Mouse (Mus musculus): ENCODE results near the gene Vps29. TPM values are rescaled to one million over a fixed set of nuclear protein-coding genes. Genes with fewer than 3 reads are reported as not detected.
"Not testable (repeated sequence)": the region's sequence is repeated elsewhere in the genome, so short reads cannot be mapped to it uniquely, and the experiment has no call there.

Gene Vps29
- 245 and 246 TPM in 2 replicates for polyA plus RNA-seq (2016; fragmentation: Nextera tagmentation; extraction: Ambion mirVana)

- peaks cover 13% of the 10 kb centered on the region for H3K4me1 ChIP-seq
- H3K27ac ChIP-seq = peak within 1 kb of the TSS; percentile 96
- H3K27me3 ChIP-seq (ENCODE audit: insufficient read depth, poor library complexity, severe bottlenecking) = no peaks in the 10 kb centered on the region
- WGBS = 2% methylated on average over 51 of the region's 51 CpGs
- H3K4me3 ChIP-seq = peak within 1 kb of the TSS; percentile 95
- H3K9me3 ChIP-seq = no peaks in the 10 kb centered on the region
- peaks cover 10% of the 10 kb centered on the region for H3K36me3 ChIP-seq
- DNase-seq (ENCODE audit: low spot score) = peak; percentile 99
Observed at GRCm38 (mm10) chr5:122353807-122354491, at the start of gene Vps29, which contains the start of gene Rad9b. Gene Vps29, plus strand, starts transcription at chr5:122354369. Gene Rad9b, minus strand, starts transcription at chr5:122354233.

DNA sequence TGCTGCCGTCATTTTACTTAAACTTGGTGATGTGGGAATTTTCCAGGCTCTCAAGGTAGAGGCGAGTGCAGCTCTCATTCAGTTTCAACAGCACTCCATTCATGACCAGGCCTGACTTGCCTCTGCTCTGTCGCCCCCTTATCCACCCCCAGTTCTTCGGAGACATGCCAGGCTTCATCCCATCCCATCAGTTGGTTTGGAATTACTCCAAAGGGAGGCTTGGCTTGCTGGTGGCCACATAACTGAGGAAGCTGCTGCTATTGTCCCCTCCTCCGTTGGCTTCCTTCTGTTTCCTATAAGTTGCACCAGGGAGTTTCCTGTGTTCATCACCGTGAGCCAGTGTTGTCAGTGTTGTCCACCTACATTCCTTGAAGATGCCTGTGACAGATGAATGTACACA, 49.6 kb upstream of the Vps29 start:
- WGBS = 77% methylated on average over 6 of the region's 6 CpGs

DNA sequence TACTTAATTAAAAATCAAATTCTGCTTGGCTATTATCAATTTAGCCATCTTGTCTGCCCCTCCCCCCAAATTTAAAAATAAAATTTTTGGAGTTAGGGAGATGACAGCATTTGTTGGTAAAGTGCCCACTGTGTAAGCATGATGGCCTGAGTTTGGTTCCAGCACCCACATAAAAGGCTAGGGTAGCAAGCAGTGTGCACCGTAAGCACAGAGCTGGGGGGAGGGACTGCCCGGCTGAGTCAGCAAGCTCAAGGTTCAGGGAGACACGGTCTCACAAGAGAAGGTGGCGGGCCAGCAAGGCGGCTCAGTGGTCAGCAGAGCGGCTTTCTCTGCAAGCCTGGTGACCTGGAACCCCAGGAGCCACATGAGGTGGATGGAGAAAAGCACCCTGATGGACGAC, 48.7 kb upstream of the Vps29 start:
- H3K4me1 ChIP-seq = peaks cover 34% of the 10 kb centered on the region
- H3K9me3 ChIP-seq = no peaks in the 10 kb centered on the region
- H3K4me3 ChIP-seq = no peak overlapping the region
- no peaks in the 10 kb centered on the region for H3K27me3 ChIP-seq (ENCODE audit: insufficient read depth, poor library complexity, severe bottlenecking)
- 93% methylated on average over 7 of the region's 7 CpGs for WGBS
- no peak for DNase-seq (ENCODE audit: low spot score)
- peaks cover 26% of the 10 kb centered on the region for H3K36me3 ChIP-seq
- H3K27ac ChIP-seq = no peak overlapping the region

More for the DNA sequence above, 49.6 kb upstream of the Vps29 start:
- Histone ChIP-seq H3K27ac (no peak overlapping the region), H3K27me3 (ENCODE audit: insufficient read depth, poor library complexity, severe bottlenecking) (no peaks in the 10 kb centered on the region), H3K4me1 (peaks cover 34% of the 10 kb centered on the region), H3K36me3 (peaks cover 31% of the 10 kb centered on the region), H3K4me3 (no peak overlapping the region), H3K9me3 (no peaks in the 10 kb centered on the region)
- no peak for DNase-seq (ENCODE audit: low spot score)

DNA sequence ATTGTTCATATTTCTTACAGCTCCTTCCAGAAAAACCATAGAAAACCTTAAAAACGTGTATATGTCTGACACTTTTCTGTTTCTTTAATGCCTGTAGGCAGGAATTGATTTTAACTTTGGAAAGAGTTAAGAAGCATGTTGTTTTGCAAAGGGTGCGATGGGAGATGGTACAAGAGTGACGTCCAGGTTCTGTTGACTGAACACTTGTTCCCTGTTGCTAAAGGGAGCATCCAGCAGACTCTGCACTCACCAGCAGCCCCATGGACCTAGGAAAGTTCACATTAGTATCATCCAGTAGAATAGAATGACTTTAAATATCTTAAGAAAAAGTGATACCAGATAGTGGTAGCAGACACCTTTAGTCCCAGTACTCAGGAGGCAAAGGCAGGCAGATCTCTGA, 47.6 kb upstream of the Vps29 start:
- no peak for DNase-seq (ENCODE audit: low spot score)
- Histone ChIP-seq H3K27ac (no peak overlapping the region), H3K27me3 (ENCODE audit: insufficient read depth, poor library complexity, severe bottlenecking) (no peaks in the 10 kb centered on the region), H3K36me3 (peaks cover 31% of the 10 kb centered on the region), H3K4me3 (no peak overlapping the region), H3K4me1 (peaks cover 34% of the 10 kb centered on the region), H3K9me3 (no peaks in the 10 kb centered on the region)
- 80% methylated on average over 3 of the region's 3 CpGs for WGBS

DNA sequence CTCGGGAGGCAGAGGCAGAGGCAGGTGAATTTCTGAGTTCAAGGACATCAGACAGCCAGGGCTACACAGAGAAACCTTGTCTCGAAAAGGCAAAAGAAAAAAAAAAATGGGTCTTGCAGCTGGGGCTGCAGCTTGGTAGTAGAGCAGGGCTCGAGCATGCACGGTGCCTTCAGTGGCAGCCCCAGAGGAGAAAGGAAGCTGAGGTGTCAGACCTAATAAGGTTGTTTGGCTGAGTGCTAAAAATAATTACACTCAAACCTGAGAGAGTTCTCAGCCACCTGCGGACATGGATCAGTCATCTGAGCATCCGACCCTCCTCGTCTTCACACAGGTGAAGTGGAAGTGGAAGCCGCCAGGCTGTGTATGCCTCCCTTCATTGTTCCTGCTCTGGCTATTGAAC, 43.5 kb upstream of the Vps29 start:
- no peak for DNase-seq (ENCODE audit: low spot score)
- Histone ChIP-seq H3K4me3 (no peak overlapping the region), H3K36me3 (peaks cover 60% of the 10 kb centered on the region), H3K27me3 (ENCODE audit: insufficient read depth, poor library complexity, severe bottlenecking) (no peaks in the 10 kb centered on the region), H3K9me3 (no peaks in the 10 kb centered on the region), H3K27ac (peak overlapping the region; percentile 59; the same call in 1 of the 2 replicates), H3K4me1 (peaks cover 15% of the 10 kb centered on the region)
- WGBS = 64% methylated on average over 8 of the region's 8 CpGs

DNA sequence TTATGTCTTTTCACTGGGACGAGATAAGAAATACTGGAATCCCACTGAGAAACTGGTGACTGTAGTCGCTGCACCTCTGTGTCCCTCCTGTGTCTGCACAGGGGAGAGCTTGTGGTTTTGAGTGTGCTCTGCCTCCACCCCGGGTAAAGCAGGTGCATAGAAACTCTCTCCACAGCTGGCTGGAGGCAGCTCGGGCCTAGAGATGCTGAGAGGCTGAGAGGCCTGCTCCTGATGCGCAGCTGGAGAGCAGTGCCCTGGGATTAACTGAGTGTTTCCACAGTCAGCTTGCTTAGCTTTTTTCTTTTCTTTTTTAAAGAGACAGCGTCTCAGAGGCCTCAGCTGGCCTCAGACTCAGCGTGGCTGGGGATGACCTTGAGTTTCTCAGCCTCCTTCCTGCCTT, 42.5 kb upstream of the Vps29 start:
- Histone ChIP-seq H3K4me3 (no peak overlapping the region), H3K4me1 (peaks cover 15% of the 10 kb centered on the region), H3K27ac (no peak overlapping the region), H3K27me3 (ENCODE audit: insufficient read depth, poor library complexity, severe bottlenecking) (no peaks in the 10 kb centered on the region), H3K36me3 (peaks cover 68% of the 10 kb centered on the region), H3K9me3 (no peaks in the 10 kb centered on the region)
- 73% methylated on average over 7 of the region's 7 CpGs for WGBS
- DNase-seq (ENCODE audit: low spot score) = no peak

- 94% methylated on average over 4 of the region's 4 CpGs for WGBS
- H3K4me3 ChIP-seq = no peak overlapping the region
- peaks cover 17% of the 10 kb centered on the region for H3K4me1 ChIP-seq
- no peak overlapping the region for H3K27ac ChIP-seq
- no peaks in the 10 kb centered on the region for H3K27me3 ChIP-seq (ENCODE audit: insufficient read depth, poor library complexity, severe bottlenecking)
- H3K36me3 ChIP-seq = peaks cover 74% of the 10 kb centered on the region
- H3K9me3 ChIP-seq = no peaks in the 10 kb centered on the region
- DNase-seq (ENCODE audit: low spot score) = no peak
Observed at GRCm38 (mm10) chr5:122312346-122312745, 41.8 kb upstream of the Vps29 start.

GRCm38 (mm10) chr5:122312942-122313684, 41.1 kb upstream of the Vps29 start:
- peaks cover 73% of the 10 kb centered on the region for H3K36me3 ChIP-seq
- no peak overlapping the region for H3K27ac ChIP-seq
- 90% methylated on average over 17 of the region's 17 CpGs for WGBS
- no peaks in the 10 kb centered on the region for H3K27me3 ChIP-seq (ENCODE audit: insufficient read depth, poor library complexity, severe bottlenecking)
- no peak overlapping the region for H3K4me3 ChIP-seq
- H3K9me3 ChIP-seq = no peaks in the 10 kb centered on the region
- peaks cover 21% of the 10 kb centered on the region for H3K4me1 ChIP-seq
- DNase-seq (ENCODE audit: low spot score) = no peak

- Histone ChIP-seq H3K27me3 (ENCODE audit: insufficient read depth, poor library complexity, severe bottlenecking) (no peaks in the 10 kb centered on the region), H3K9me3 (no peaks in the 10 kb centered on the region), H3K27ac (peak overlapping the region; percentile 31; the same call in 1 of the 2 replicates), H3K4me3 (no peak overlapping the region), H3K4me1 (peaks cover 33% of the 10 kb centered on the region), H3K36me3 (peaks cover 66% of the 10 kb centered on the region)
- no peak for DNase-seq (ENCODE audit: low spot score)
- 71% methylated on average over 20 of the region's 20 CpGs for WGBS
Observed at GRCm38 (mm10) chr5:122314966-122315667, 39.1 kb upstream of the Vps29 start.

DNA sequence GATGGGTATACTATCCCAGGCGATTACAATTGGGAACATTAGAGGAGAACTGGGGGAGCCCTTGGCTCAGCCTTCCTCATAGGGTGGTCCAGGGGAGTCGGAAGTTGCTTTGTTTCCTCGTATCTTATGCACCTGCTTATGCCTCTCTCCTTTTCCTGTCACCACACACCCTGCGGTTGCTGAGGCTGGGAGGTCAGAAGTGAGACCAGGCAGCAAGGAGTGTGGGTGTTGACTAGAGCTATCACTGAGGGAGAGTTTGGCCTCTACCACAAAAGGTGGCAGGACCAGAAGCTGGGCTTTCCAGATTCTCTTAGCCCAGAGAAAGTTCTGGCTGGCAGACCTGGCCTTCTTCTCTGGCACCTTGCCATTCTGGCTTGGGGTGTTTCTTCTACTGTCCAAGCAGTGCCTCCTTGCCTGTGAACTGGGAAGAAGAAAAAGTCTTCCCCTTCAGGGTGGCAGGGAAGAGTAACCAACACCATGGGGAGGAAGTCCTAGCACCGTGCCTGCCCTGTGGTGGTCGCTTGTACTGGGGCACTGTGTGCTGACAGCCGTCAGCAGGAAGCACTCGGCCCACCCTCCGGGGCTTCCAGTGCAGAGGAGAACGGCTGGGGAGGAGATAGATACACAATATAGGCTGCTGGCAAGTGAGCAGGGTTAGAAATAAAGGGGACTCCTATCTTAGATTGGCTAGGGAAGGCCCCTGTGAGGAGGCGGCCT, 36.7 kb upstream of the Vps29 start:
- 69% methylated on average over 11 of the region's 11 CpGs for WGBS
- no peak for DNase-seq (ENCODE audit: low spot score)
- Histone ChIP-seq H3K4me1 (peaks cover 38% of the 10 kb centered on the region), H3K36me3 (peaks cover 66% of the 10 kb centered on the region), H3K9me3 (no peaks in the 10 kb centered on the region), H3K27me3 (ENCODE audit: insufficient read depth, poor library complexity, severe bottlenecking) (no peaks in the 10 kb centered on the region), H3K4me3 (no peak overlapping the region), H3K27ac (no peak overlapping the region)

DNA sequence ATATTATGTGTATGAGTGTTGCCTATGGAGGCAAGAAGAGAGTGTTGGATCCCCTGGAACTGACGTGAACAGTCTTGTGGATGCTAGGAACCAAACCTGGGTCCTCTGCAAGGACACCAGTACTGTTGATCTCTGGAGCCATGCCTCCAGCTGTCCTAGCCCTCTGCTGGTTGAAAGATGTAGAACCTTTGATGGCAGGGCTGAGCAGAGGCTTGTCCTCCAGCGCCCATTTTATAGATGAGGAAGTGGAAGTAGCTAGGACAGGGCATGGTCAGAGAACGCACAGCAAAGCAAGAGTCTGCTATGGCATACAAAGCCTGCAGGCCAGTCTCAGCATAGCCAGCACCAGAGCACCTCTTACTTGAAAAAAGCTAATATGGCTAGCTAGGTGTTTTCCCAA, 36.1 kb upstream of the Vps29 start:
- no peak for DNase-seq (ENCODE audit: low spot score)
- no peak overlapping the region for H3K27ac ChIP-seq
- peaks cover 38% of the 10 kb centered on the region for H3K4me1 ChIP-seq
- no peaks in the 10 kb centered on the region for H3K9me3 ChIP-seq
- no peak overlapping the region for H3K4me3 ChIP-seq
- WGBS = 82% methylated on average over 3 of the region's 3 CpGs
- no peaks in the 10 kb centered on the region for H3K27me3 ChIP-seq (ENCODE audit: insufficient read depth, poor library complexity, severe bottlenecking)
- H3K36me3 ChIP-seq = peaks cover 64% of the 10 kb centered on the region

- 85% methylated on average over 3 of the region's 3 CpGs for WGBS
- DNase-seq (ENCODE audit: low spot score); H3K4me3 ChIP-seq; H3K27me3 ChIP-seq (ENCODE audit: insufficient read depth, poor library complexity, severe bottlenecking); H3K9me3 ChIP-seq: not testable (repeated sequence)
- Histone ChIP-seq H3K27ac (peak overlapping the region; percentile 79; the same call in 1 of the 2 replicates), H3K4me1 (peaks cover 38% of the 10 kb centered on the region), H3K36me3 (peaks cover 58% of the 10 kb centered on the region)
Observed at GRCm38 (mm10) chr5:122318976-122319375, 35.2 kb upstream of the Vps29 start.

Measured in heart, embryonic 10.5 days (tissue).